In the genomic region with DNA sequence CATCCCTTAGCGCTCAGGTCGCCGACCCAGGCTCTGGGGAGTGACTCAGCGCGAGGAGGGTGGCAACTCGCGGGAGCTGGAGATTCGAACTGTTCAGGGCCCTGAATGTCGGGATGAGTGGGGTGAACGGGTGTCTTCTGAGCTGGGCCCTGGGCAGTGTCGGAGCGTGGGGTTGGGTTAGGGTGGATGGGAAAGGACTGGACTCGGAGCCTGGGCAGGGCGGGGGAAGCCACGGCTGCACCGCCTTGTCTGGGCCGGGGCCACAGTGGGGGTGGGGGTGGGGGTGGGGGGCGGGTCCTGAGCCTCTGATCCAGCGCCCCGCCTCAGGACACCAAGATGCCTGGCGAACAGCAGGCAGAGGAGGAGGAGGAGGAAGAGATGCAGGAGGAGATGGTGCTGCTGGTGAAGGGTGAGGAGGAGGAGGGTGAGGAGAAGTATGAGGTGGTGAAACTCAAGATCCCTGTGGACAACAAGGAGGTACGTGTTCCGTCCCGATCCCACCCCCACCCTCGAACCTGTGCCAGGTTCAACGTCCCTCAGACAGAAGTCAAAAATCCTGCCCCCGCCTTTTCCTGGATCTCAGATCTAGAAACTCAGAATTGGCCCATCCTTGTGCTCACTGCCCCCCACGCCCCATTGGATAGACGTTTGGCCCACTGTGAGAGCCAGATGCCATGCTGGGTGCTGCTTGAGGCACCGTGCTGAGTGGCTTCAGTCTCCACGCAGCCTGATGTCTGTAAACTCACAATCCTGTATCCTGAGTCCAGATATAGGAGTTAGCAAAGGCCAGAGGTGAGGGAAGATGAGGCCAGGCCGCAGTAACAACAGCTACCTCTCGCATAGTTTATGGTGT, we compare ENCODE assay signal across 8 mouse cellular contexts. TPM values are rescaled to one million over a fixed set of nuclear protein-coding genes. Genes with fewer than 3 reads are reported as not detected.
DNase-seq lines count a peak whose midpoint lies in the region; ATAC-seq lines count a peak whose summit lies in the region.

No protein-coding gene starts in this region.

- H3K36me3 ChIP-seq in hindbrain, embryonic 15.5 days = peaks cover 4% of the 10 kb centered on the region; the same call in 1 of the 2 replicates

- peak overlapping the region; percentile 60 for H3K4me2 ChIP-seq in hindbrain, embryonic 15.5 days

- peak overlapping the region; percentile 86 for H3K27ac ChIP-seq in hindbrain, embryonic 15.5 days (replicated peaks)

- H3K4me3 ChIP-seq in hindbrain, embryonic 15.5 days = peak overlapping the region; percentile 81

- 10% methylated on average over 30 of the region's 33 CpGs for WGBS in hindbrain, embryonic 15.5 days

- H3K9me3 ChIP-seq in hindbrain, embryonic 15.5 days = no peaks in the 10 kb centered on the region

- DNase-seq in cerebellum, adult 9-10 months = peak; percentile 67
- no peak for DNase-seq in cerebellum, postnatal 4 days (ENCODE audit: low spot score in 2 of 2)
- DNase-seq in retina, postnatal 1 day = peak; percentile 25
- no peak for DNase-seq in retina, embryonic 14.5 days (ENCODE audit: low spot score)
- DNase-seq in lung, postnatal 14 days = peak; percentile 64
- DNase-seq in layer of hippocampus, adult 11-12 months (ENCODE audit: low spot score) = no peak
- no peak for DNase-seq in frontal cortex, postnatal 14 days (ENCODE audit: low spot score in 2 of 2)

- H3K4me1 ChIP-seq in hindbrain, embryonic 15.5 days (replicated peaks) = peaks cover 28% of the 10 kb centered on the region

- no peaks in the 10 kb centered on the region for H3K27me3 ChIP-seq in hindbrain, embryonic 15.5 days

- ATAC-seq in hindbrain, embryonic 15.5 days (ENCODE audit: low FRiP score, low read depth) = peak; percentile 74

- H3K9ac ChIP-seq in hindbrain, embryonic 15.5 days = peak overlapping the region; percentile 90

RNA-seq across cellular contexts. Expression of a gene that starts 0.8 kb away (rescaled TPM):
- 72.0 and 80.9 TPM in 2 replicates for polyA plus RNA-seq in hindbrain, embryonic 15.5 days (2015; fragmentation: Nextera tagmentation; extraction: Ambion mirVana)

RNA-seq across cellular contexts. Expression of a gene that starts 12.0 kb away (rescaled TPM):
- polyA plus RNA-seq in hindbrain, embryonic 15.5 days (2015; fragmentation: Nextera tagmentation; extraction: Ambion mirVana) = 18.4 and 19.3 TPM in 2 replicates

RNA-seq across cellular contexts. Expression of a gene that starts 12.0 kb away (rescaled TPM):
- 51.9 and 56.2 TPM in 2 replicates for polyA plus RNA-seq in hindbrain, embryonic 15.5 days (2015; fragmentation: Nextera tagmentation; extraction: Ambion mirVana)

RNA-seq across cellular contexts. Expression of a gene that starts 15.6 kb away (rescaled TPM):
- 122 TPM in 2 replicates for polyA plus RNA-seq in hindbrain, embryonic 15.5 days (2015; fragmentation: Nextera tagmentation; extraction: Ambion mirVana)

RNA-seq across cellular contexts. Expression of a gene that starts 29.0 kb away (rescaled TPM):
- 61.5 and 63.7 TPM in 2 replicates for polyA plus RNA-seq in hindbrain, embryonic 15.5 days (2015; fragmentation: Nextera tagmentation; extraction: Ambion mirVana)

Comparison
In these comparisons a context has a peak if more than half of its experiments do, and no peak if none do; other contexts are left out.
1. DNase-seq: peak in cerebellum, adult 9-10 months (single experiment), retina, postnatal 1 day (single experiment) and lung, postnatal 14 days (single experiment); none in cerebellum, postnatal 4 days (0 of 2), retina, embryonic 14.5 days (single experiment), layer of hippocampus, adult 11-12 months (single experiment) and frontal cortex, postnatal 14 days (0 of 2).